Mouse (Mus musculus): ENCODE measurements around the gene Hsd17b11. TPM values are rescaled to one million over a fixed set of nuclear protein-coding genes. Genes with fewer than 3 reads are reported as not detected.

The Hsd17b11 gene
- total RNA-seq, 1 experiment = 45.6 TPM

DNA sequence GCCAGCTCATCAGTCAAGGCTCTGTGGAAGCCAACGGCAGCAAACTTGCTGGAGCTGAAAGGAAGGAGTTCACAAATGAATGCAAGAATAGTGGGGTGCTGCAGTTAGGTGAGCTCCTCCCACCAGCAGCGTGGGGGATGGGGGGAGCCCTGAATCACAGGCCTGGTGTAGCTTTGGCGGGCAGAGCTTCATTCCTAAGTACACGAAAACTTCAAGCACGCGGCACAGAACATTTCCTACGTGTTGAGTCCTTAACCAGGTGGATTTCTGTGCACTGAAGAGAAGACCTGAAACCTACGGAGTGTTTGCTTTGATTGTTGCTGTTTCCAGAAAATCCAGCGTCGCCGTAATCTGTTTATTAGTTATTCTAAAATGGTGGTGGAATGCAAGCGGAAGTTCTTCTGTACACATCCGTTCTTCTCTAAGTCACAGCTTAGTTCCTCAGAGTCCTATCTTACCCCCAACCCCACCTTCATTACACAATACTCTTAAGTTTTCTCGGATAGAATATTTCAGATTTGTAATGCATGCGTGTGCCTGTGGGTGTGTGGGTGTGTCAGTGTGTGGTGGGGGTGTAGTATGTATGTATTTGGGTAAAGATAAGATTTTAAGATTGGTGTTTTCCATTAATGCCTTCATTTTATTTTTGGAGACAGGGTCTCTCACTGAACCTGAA, 18.3 kb downstream of the Hsd17b11 start:
- Histone ChIP-seq H3K4me3 (ENCODE audit: insufficient read depth in 1 of 2, low read depth in 1 of 2, low read length in 2 of 2, poor library complexity in 1 of 2, severe bottlenecking in 1 of 2) (peak overlapping the region; percentile 9 to 22), H3K9ac (ENCODE audit: insufficient read depth, low read depth, low read length, poor library complexity, severe bottlenecking) (peak overlapping the region; percentile 50; the same call in 1 of the 2 replicates)
- in situ Hi-C loops (cut with MboI; ENCODE audit: low sequenced_read_pairs in 2 of 2, unreplicated experiment in 2 of 2) = no loop called here

DNA sequence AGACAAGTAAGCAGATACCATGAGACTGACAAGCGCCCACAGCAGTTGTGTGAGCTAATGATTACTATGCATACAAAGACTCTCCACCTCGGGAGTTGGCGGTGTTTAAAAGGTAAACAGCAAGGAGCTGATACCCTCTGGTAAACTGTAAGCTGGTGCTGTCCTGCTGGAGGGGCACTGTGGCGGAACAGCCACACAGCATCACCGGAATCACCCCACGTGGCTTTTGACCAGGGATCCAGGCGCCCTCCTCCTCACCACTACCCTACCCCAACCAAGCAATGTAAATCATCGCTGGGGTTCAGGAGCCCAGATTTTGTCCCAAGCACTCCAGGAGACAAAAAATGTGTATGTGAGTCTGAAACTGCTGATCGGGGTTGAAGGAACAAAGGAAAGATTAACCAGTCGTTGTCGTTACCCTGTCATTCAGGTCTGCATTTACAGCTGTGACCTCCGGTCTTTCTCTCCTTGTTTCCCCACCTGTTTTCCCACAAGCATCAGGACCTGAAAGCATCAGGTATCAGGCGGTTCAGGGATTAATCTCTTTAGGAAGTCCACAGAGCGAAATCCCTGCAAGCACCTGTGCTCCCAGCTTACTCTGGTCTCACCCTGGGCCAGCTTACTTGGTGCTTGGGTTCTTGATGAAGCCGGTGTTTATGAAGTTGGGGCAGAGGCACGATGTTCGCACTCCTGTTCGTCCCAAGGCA, 19.0 kb downstream of the Hsd17b11 start:
- TF ChIP-seq MAFK (IDR thresholded peaks at IDR 0.05; ENCODE audit: insufficient read depth, low read depth, low read length) = 0 out of 2 replicates have a peak, but pooled peaks have one; percentile 9
- no peak for TF ChIP-seq CHD2 (IDR thresholded peaks at IDR 0.05; ENCODE audit: low read depth, low read length)
- peak overlapping the region; percentile 72 for H3K27ac ChIP-seq (ENCODE audit: insufficient read depth, low read depth, low read length, poor library complexity, severe bottlenecking)
- DNase-seq (ENCODE audit: low read depth, low spot score) = no peak
- H3K4me1 ChIP-seq (ENCODE audit: control insufficient read depth in 2 of 2, insufficient read depth in 2 of 2, low read length in 2 of 2, poor library complexity in 1 of 2) = peaks cover 4 to 11% of the 10 kb centered on the region in 2 experiments; a peak in 3 of 4 replicates
- in situ Hi-C loops (cut with MboI; ENCODE audit: low sequenced_read_pairs in 2 of 2, unreplicated experiment in 2 of 2) = no loop called here
- H3K9me3 ChIP-seq (ENCODE audit: control insufficient read depth, insufficient read depth, low read depth, low read length) = no peaks in the 10 kb centered on the region
- peak overlapping the region; percentile 9 to 22 for H3K4me3 ChIP-seq (ENCODE audit: insufficient read depth in 1 of 2, low read depth in 1 of 2, low read length in 2 of 2, poor library complexity in 1 of 2, severe bottlenecking in 1 of 2)
- H3K36me3 ChIP-seq (ENCODE audit: control insufficient read depth, insufficient read depth, low read length, poor library complexity, severe bottlenecking) = peaks cover 5% of the 10 kb centered on the region; the same call in 1 of the 2 replicates
- H3K9ac ChIP-seq (ENCODE audit: insufficient read depth, low read depth, low read length, poor library complexity, severe bottlenecking) = peak overlapping the region; percentile 51; the same call in 1 of the 2 replicates

More for the DNA sequence above, 18.3 kb downstream of the Hsd17b11 start:
- DNase-seq (ENCODE audit: low read depth, low spot score) = no peak
- Histone ChIP-seq H3K9me3 (ENCODE audit: control insufficient read depth, insufficient read depth, low read depth, low read length) (no peaks in the 10 kb centered on the region), H3K27ac (ENCODE audit: insufficient read depth, low read depth, low read length, poor library complexity, severe bottlenecking) (peak overlapping the region; percentile 72), H3K4me1 (ENCODE audit: control insufficient read depth in 2 of 2, insufficient read depth in 2 of 2, low read length in 2 of 2, poor library complexity in 1 of 2) (peaks cover 4 to 13% of the 10 kb centered on the region in 2 experiments), H3K36me3 (ENCODE audit: control insufficient read depth, insufficient read depth, low read length, poor library complexity, severe bottlenecking) (peaks cover 6% of the 10 kb centered on the region)
- TF ChIP-seq HCFC1 (IDR thresholded peaks at IDR 0.05; ENCODE audit: borderline replicate concordance, insufficient read depth, low read length) (no peak), ZC3H11A (IDR thresholded peaks at IDR 0.05; ENCODE audit: borderline replicate concordance, low read depth, low read length) (no peak), CHD2 (IDR thresholded peaks at IDR 0.05; ENCODE audit: low read depth, low read length) (no peak), ZNF384 (IDR thresholded peaks at IDR 0.05; ENCODE audit: low read depth, low read length) (no peak), MAFK (IDR thresholded peaks at IDR 0.05; ENCODE audit: insufficient read depth, low read depth, low read length) (no peak)

GRCm38 (mm10) chr5:103999738-104000137, 22.0 kb downstream of the Hsd17b11 start:
- TF ChIP-seq MAFK (IDR thresholded peaks at IDR 0.05; ENCODE audit: insufficient read depth, low read depth, low read length) (no peak), HCFC1 (IDR thresholded peaks at IDR 0.05; ENCODE audit: borderline replicate concordance, insufficient read depth, low read length) (no peak), ZNF384 (IDR thresholded peaks at IDR 0.05; ENCODE audit: low read depth, low read length) (no peak), ZC3H11A (IDR thresholded peaks at IDR 0.05; ENCODE audit: borderline replicate concordance, low read depth, low read length) (peak; percentile 76)
- DNase-seq (ENCODE audit: low read depth, low spot score) = no peak

GRCm38 (mm10) chr5:103998739-103999138, 23.0 kb downstream of the Hsd17b11 start:
- no peak overlapping the region for H3K9ac ChIP-seq (ENCODE audit: insufficient read depth, low read depth, low read length, poor library complexity, severe bottlenecking)
- no peak overlapping the region for H3K4me3 ChIP-seq (ENCODE audit: insufficient read depth in 1 of 2, low read depth in 1 of 2, low read length in 2 of 2, poor library complexity in 1 of 2, severe bottlenecking in 1 of 2)
- DNase-seq (ENCODE audit: low read depth, low spot score) = no peak
- in situ Hi-C loops (cut with MboI; ENCODE audit: low sequenced_read_pairs in 2 of 2, unreplicated experiment in 2 of 2) = loop anchor here in 1 of 2 experiments (25.0 kb wide), 1 partner anchor 339 kb away; the partner anchor contains the start of gene Mepe
- peaks cover 4 to 11% of the 10 kb centered on the region in 2 experiments; a peak in 3 of 4 replicates for H3K4me1 ChIP-seq (ENCODE audit: control insufficient read depth in 2 of 2, insufficient read depth in 2 of 2, low read length in 2 of 2, poor library complexity in 1 of 2)
- H3K9me3 ChIP-seq (ENCODE audit: control insufficient read depth, insufficient read depth, low read depth, low read length) = no peaks in the 10 kb centered on the region
- TF ChIP-seq MAFK (IDR thresholded peaks at IDR 0.05; ENCODE audit: insufficient read depth, low read depth, low read length) (no peak), ZNF384 (IDR thresholded peaks at IDR 0.05; ENCODE audit: low read depth, low read length) (no peak), ZC3H11A (IDR thresholded peaks at IDR 0.05; ENCODE audit: borderline replicate concordance, low read depth, low read length) (no peak), HCFC1 (IDR thresholded peaks at IDR 0.05; ENCODE audit: borderline replicate concordance, insufficient read depth, low read length) (no peak), CHD2 (IDR thresholded peaks at IDR 0.05; ENCODE audit: low read depth, low read length) (no peak)
- H3K27ac ChIP-seq (ENCODE audit: insufficient read depth, low read depth, low read length, poor library complexity, severe bottlenecking) = no peak overlapping the region
- peaks cover 6% of the 10 kb centered on the region; the same call in 1 of the 2 replicates for H3K36me3 ChIP-seq (ENCODE audit: control insufficient read depth, insufficient read depth, low read length, poor library complexity, severe bottlenecking)

More at GRCm38 (mm10) chr5:103999738-104000137, 22.0 kb downstream of the Hsd17b11 start:
- Histone ChIP-seq H3K27ac (ENCODE audit: insufficient read depth, low read depth, low read length, poor library complexity, severe bottlenecking) (no peak overlapping the region), H3K4me3 (ENCODE audit: insufficient read depth in 1 of 2, low read depth in 1 of 2, low read length in 2 of 2, poor library complexity in 1 of 2, severe bottlenecking in 1 of 2) (no peak overlapping the region), H3K4me1 (ENCODE audit: control insufficient read depth in 2 of 2, insufficient read depth in 2 of 2, low read length in 2 of 2, poor library complexity in 1 of 2) (peaks cover 4 to 11% of the 10 kb centered on the region in 2 experiments; a peak in 3 of 4 replicates), H3K9me3 (ENCODE audit: control insufficient read depth, insufficient read depth, low read depth, low read length) (no peaks in the 10 kb centered on the region), H3K36me3 (ENCODE audit: control insufficient read depth, insufficient read depth, low read length, poor library complexity, severe bottlenecking) (peaks cover 3% of the 10 kb centered on the region; the same call in 1 of the 2 replicates), H3K9ac (ENCODE audit: insufficient read depth, low read depth, low read length, poor library complexity, severe bottlenecking) (no peak overlapping the region)
- in situ Hi-C loops (cut with MboI; ENCODE audit: low sequenced_read_pairs in 2 of 2, unreplicated experiment in 2 of 2) = loop anchor here in 1 of 2 experiments (25.0 kb wide), 1 partner anchor 338 kb away; the partner anchor contains the start of gene Mepe

Measured in ES-E14 (cell line).